Mouse (Mus musculus) embryonic facial prominence, embryonic 12.5 days (tissue): ENCODE measurements around the gene Maml2. TPM values are rescaled to one million over a fixed set of nuclear protein-coding genes. Genes with fewer than 3 reads are reported as not detected.

Experiments
- ATAC-seq: fragments of 200-750 bp; cut with Nextera tagmentation; 2 replicates; pipeline ENCODE4 v1.8.0; 2017; ENCODE audit not compliant: insufficient number of reproducible peaks, insufficient read depth, low FRiP score, low TSS enrichment
- H3K27ac ChIP-seq: fragments of 300-500 bp; sonication (generic); 2 replicates; pipeline ENCODE4 v1.5.1; 2016; ENCODE audit warnings: mild to moderate bottlenecking
- H3K27me3 ChIP-seq: fragments of 300-500 bp; sonication (generic); 2 replicates; pipeline ENCODE4 v1.6.1; 2016; ENCODE audit warnings: mild to moderate bottlenecking, moderate library complexity
- H3K36me3 ChIP-seq: fragments of 300-500 bp; sonication (generic); 2 replicates; pipeline ENCODE4 v1.6.1; 2016; ENCODE audit warnings: mild to moderate bottlenecking
- H3K4me1 ChIP-seq: fragments of 300-500 bp; sonication (generic); 2 replicates; pipeline ENCODE4 v1.6.1; 2016
- H3K4me2 ChIP-seq: fragments of 300-500 bp; sonication (generic); replicated peaks from 2 replicates; pipeline ENCODE4 v1.6.1; 2016; ENCODE audit warnings: mild to moderate bottlenecking, moderate library complexity
- H3K4me3 ChIP-seq: fragments of 300-500 bp; sonication (generic); 2 replicates; pipeline ENCODE4 v1.5.1; 2016; ENCODE audit warnings: mild to moderate bottlenecking
- H3K9ac ChIP-seq: fragments of 300-500 bp; sonication (generic); 2 replicates; pipeline ENCODE4 v1.6.1; 2016; ENCODE audit warnings: mild to moderate bottlenecking, moderate library complexity
- H3K9me3 ChIP-seq: fragments of 300-500 bp; sonication (generic); 2 replicates; pipeline ENCODE4 v1.6.1; 2016; ENCODE audit warnings: mild to moderate bottlenecking, moderate library complexity
- WGBS: fragments of 180-500 bp; shearing (Covaris S2); methylation state at CpG from one replicate; pipeline ENCODE4 v1.1.7; 2016; 5-methylcytosine and 5-hydroxymethylcytosine counted together
- polyA plus RNA-seq: library from polyadenylated mRNA; unstranded; fragments of >200 nt; fragmentation: Nextera tagmentation; extraction: Ambion mirVana; gene quantifications from 2 replicates; pipeline ENCODE4 v1.2.1, GENCODE M21; 2016

The Maml2 gene
- 12.9 and 13.6 TPM in 2 replicates for polyA plus RNA-seq

DNA sequence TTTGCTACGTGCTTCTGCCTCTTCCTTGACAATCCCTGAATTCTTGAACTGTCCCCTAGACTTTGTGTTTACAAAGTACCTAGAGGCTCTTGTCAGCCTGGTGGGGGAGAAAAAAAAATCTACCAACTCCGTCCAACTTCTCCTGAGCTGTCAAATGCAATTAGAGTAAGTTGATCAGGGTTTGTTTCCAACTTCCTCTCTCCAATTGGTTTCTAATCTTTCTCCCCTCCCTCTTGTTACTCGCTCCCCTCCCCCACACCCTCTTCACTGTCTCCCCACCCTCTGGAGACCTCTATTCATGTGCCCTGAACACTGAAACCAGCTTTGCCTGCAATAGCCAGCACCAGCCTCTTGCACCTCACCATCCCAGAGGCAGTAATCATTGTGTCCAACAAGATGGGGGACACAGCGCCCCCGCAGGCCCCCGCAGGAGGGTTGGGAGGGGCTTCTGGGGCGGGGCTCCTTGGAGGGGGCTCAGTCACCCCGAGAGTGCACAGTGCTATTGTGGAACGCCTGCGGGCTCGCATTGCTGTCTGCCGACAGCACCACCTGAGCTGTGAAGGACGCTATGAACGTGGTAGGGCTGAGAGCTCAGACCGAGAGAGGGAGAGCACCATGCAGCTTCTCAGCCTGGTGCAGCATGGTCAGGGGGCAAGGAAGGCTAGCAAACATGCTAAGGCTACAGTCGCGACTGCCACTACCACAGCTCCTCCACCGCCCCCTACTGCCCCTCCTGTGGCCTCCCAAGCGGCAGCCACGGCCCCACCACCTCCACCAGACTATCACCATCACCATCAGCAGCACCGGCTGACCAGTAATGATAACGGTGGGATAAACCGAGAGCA is at the start of gene Maml2:
Gene Maml2 (plus strand): TSS at position 290 of the 845 bp plus-strand sequence.
- Histone ChIP-seq H3K4me3 (peak within 1 kb of the TSS; percentile 60), H3K27ac (peak within 1 kb of the TSS; percentile 89), H3K4me1 (peaks cover 43% of the 10 kb centered on the region), H3K4me2 (peak within 1 kb of the TSS; percentile 86), H3K9ac (peak within 1 kb of the TSS; percentile 72), H3K36me3 (no peaks in the 10 kb centered on the region), H3K27me3 (no peaks in the 10 kb centered on the region), H3K9me3 (no peaks in the 10 kb centered on the region)
- peak; percentile 75 for ATAC-seq
- WGBS: 1% methylated on average over 23 of the region's 23 CpGs

DNA sequence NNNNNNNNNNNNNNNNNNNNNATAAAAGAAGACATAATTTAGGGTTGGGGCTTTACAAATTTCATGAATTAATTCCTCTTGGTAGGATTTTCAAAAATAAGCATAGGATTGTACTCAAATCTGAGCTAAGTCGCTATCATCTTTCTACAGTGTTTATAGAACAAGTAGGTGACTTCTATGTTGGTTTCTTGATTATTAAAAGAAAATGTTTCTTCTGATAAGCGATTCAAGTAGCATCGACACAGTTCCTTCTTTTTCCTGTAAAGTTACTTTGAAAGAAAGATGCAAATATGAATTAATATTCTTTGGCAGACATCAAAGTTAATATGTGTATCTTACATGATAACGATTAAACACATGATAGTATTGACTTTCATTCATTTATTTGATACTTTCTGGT is 49.7 kb upstream of the Maml2 start:
- WGBS: 94% methylated on average over 4 of the region's 4 CpGs
- no peaks in the 10 kb centered on the region for H3K27me3 ChIP-seq
- H3K4me3 ChIP-seq: no peak overlapping the region
- no peak overlapping the region for H3K4me2 ChIP-seq
- no peaks in the 10 kb centered on the region for H3K36me3 ChIP-seq
- no peak overlapping the region for H3K9ac ChIP-seq
- ATAC-seq: no peak
- H3K27ac ChIP-seq: no peak overlapping the region
- H3K9me3 ChIP-seq: no peaks in the 10 kb centered on the region
- H3K4me1 ChIP-seq: peaks cover 7% of the 10 kb centered on the region; the same call in 1 of the 2 replicates

DNA sequence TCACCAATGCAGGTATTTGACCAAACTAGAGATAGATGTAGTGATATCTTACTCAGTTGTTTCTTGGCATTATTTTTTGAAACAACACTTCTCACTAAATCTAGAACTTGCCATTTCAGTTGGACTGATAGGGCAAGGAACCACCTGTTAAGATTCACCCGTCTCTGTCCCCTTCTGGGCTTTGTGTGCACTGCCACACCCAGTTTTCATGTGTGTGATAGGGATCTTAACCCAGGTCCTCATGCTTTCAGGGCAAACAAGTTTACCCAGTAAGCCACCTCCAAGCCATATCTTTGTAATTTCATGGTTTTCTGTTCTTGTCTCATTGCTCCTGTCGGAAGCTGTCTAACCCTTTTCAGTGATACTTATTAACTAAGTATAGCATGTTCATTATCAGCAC is 46.5 kb upstream of the Maml2 start:
- Histone ChIP-seq H3K36me3 (no peaks in the 10 kb centered on the region), H3K4me2 (no peak overlapping the region), H3K9me3 (no peaks in the 10 kb centered on the region), H3K4me1 (0 out of 2 replicates have a peak, but pooled peaks cover 3% of the 10 kb centered on the region), H3K27ac (no peak overlapping the region), H3K27me3 (no peaks in the 10 kb centered on the region), H3K4me3 (no peak overlapping the region), H3K9ac (no peak overlapping the region)
- ATAC-seq: no peak
- 84% methylated on average over 2 of the region's 2 CpGs for WGBS

DNA sequence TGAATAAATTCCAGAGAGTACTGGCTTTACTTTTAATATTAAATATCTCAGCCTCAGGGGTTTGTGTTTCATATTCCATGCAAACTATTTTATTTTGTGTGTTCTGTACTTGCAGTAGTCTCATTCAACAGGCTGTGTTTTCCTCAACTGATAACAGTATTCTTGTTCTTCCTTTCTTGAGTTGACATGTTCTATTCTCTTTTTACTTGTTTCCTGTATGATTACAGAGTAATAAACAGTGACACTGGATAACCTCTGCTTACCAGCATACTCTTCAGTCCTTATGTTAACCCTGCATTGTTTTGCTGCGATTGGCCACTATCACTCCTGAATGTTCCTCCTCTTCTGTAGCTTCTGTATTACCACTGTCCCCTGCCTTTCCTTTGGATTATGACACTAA is 41.0 kb upstream of the Maml2 start:
- Histone ChIP-seq H3K4me1 (no peaks in the 10 kb centered on the region), H3K4me3 (no peak overlapping the region), H3K9me3 (no peaks in the 10 kb centered on the region), H3K36me3 (no peaks in the 10 kb centered on the region), H3K27ac (no peak overlapping the region), H3K4me2 (no peak overlapping the region), H3K27me3 (no peaks in the 10 kb centered on the region), H3K9ac (no peak overlapping the region)
- no peak for ATAC-seq
- 88% methylated on average over 1 of the region's 1 CpGs for WGBS

DNA sequence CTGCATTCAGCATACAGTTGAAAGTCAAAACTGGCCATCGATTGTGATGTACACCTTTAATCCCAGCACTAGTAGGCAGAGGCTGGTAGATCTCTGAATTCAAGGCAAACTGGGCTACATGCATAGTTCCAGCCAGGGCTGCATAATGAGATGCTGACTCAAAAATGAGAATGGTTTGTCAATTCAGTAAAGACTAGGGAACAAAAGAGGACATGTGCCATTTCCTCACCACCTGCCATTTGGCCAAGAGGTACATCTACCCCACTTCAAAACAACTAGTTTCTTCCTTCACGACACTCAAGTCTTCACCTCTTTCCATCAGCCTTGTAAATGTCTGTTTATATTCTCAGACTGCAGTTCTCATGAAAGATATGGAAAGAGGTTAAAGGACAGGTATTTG is 39.6 kb upstream of the Maml2 start:
- ATAC-seq: no peak
- Histone ChIP-seq H3K27ac (no peak overlapping the region), H3K4me2 (no peak overlapping the region), H3K36me3 (no peaks in the 10 kb centered on the region), H3K9ac (no peak overlapping the region), H3K27me3 (no peaks in the 10 kb centered on the region), H3K4me1 (no peaks in the 10 kb centered on the region), H3K4me3 (no peak overlapping the region), H3K9me3 (no peaks in the 10 kb centered on the region)
- 94% methylated on average over 2 of the region's 2 CpGs for WGBS

DNA sequence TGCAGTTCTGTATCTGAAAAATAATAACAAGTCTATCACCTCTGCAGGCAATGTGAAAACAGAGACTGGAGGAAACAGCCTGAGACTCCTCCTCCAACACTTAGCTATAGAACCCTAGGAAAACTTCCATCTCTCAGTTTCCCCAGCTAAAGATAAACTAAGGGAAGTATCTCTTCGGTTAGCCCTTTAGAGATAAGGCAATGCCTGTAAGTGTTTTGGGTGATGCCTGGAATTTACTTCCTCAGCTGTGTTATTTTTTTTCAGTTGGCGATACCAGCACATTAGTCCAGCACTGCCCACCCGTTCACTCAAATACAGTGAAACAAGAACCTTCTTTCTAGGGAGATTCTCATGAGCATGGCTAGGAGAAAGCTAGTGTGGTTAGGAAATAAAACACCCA is 36.8 kb upstream of the Maml2 start:
- no peaks in the 10 kb centered on the region for H3K4me1 ChIP-seq
- no peak overlapping the region for H3K27ac ChIP-seq
- 81% methylated on average over 3 of the region's 3 CpGs for WGBS
- H3K36me3 ChIP-seq: no peaks in the 10 kb centered on the region
- no peak overlapping the region for H3K4me2 ChIP-seq
- no peak for ATAC-seq
- H3K9ac ChIP-seq: no peak overlapping the region
- no peak overlapping the region for H3K4me3 ChIP-seq
- H3K9me3 ChIP-seq: no peaks in the 10 kb centered on the region
- H3K27me3 ChIP-seq: no peaks in the 10 kb centered on the region

DNA sequence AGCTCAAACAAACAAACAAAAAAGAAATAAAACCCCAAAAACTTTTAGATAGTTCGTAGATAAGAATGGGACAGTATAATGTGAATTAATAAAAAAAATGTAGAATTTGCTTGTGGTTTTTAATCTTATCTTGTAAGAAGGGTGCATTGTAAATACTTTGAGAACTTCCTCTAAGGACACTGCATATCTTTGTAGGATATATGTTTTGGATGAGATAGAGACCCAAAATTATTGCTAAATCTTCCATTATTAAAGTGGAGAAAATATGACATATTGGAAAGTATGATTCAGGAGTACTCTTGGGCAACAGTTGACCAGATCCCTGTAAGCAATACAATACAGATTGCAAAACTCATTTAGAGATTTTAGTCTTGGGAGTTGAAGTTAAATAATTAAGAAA is 24.5 kb upstream of the Maml2 start:
- no peak for ATAC-seq
- H3K36me3 ChIP-seq: no peaks in the 10 kb centered on the region
- no peaks in the 10 kb centered on the region for H3K4me1 ChIP-seq
- H3K4me3 ChIP-seq: no peak overlapping the region
- no peak overlapping the region for H3K4me2 ChIP-seq
- no peak overlapping the region for H3K9ac ChIP-seq
- no peak overlapping the region for H3K27ac ChIP-seq
- 87% methylated on average over 1 of the region's 1 CpGs for WGBS
- H3K27me3 ChIP-seq: no peaks in the 10 kb centered on the region
- no peaks in the 10 kb centered on the region for H3K9me3 ChIP-seq

DNA sequence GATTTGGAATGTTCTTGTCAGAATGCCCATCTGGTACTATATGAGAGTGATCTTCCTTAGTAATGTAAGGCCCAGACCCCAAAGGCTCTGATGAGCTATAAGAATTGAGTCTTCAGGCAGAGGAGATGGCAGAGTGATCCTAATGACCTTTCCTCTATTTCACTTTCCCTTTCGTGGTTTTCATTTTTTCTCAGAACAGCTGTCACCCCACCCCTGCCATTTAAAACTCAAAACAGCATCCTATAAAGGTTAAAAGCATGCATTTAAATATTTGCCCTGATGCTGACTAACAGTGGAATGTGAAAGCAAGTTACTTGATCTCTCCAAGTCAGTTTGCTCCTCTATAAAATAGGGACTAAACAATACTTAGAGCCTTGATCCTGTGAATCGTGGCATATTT is 10.3 kb upstream of the Maml2 start:
- Histone ChIP-seq H3K36me3 (no peaks in the 10 kb centered on the region), H3K9me3 (no peaks in the 10 kb centered on the region), H3K4me2 (no peak overlapping the region), H3K9ac (no peak overlapping the region), H3K27ac (no peak overlapping the region), H3K4me1 (no peaks in the 10 kb centered on the region), H3K27me3 (no peaks in the 10 kb centered on the region), H3K4me3 (no peak overlapping the region)
- no peak for ATAC-seq
- 61% methylated on average over 2 of the region's 2 CpGs for WGBS

DNA sequence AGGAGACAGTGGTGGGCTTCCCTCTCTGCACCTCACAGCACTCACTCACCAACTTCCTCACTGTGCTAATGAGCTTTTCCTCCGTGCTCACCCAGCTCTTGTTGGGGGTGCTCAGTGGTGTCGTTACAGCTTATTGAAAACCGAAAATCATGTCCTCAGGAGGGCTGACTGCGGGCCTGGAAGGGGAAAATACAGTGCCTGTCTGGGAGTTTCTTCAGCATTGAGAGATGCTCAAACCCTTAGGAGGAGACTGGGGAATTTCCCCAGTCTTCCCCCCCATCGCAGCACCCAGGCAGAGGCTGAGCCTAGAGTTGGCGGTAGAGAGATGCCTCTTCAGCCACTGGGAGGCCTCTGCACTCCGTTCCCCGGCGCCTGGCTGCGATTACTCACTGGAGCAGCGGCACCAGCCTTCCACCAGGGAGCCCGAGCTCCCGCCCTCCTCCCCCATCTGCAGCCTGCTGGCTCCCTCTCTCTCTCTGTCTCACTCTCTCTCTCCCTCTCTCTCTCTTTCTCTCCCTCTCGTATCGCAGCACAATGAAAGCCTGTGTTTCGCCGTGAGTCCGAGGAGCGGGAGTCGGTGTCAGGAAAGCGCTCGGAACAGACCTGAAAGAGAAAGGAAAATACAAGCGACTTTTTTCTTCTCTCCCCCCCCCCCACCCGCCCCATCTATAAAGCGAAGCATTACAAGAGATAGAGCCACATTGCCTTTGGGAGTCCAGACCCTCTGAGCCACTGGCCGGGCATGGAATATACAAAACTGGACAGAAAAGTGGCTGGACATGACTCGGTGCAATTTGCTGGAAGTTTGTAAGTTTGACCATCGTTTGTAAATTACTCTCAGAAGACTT is 1.3 kb upstream of the Maml2 start:
- H3K4me1 ChIP-seq: peaks cover 38% of the 10 kb centered on the region
- no peaks in the 10 kb centered on the region for H3K36me3 ChIP-seq
- H3K9me3 ChIP-seq: no peaks in the 10 kb centered on the region
- peak overlapping the region; percentile 72 for H3K9ac ChIP-seq
- ATAC-seq: peak; percentile 88
- peak overlapping the region; percentile 60 for H3K4me3 ChIP-seq
- H3K4me2 ChIP-seq: peak overlapping the region; percentile 86
- under 1% methylated on average over 28 of the region's 28 CpGs for WGBS
- H3K27me3 ChIP-seq: no peaks in the 10 kb centered on the region
- peak overlapping the region; percentile 89 for H3K27ac ChIP-seq

DNA sequence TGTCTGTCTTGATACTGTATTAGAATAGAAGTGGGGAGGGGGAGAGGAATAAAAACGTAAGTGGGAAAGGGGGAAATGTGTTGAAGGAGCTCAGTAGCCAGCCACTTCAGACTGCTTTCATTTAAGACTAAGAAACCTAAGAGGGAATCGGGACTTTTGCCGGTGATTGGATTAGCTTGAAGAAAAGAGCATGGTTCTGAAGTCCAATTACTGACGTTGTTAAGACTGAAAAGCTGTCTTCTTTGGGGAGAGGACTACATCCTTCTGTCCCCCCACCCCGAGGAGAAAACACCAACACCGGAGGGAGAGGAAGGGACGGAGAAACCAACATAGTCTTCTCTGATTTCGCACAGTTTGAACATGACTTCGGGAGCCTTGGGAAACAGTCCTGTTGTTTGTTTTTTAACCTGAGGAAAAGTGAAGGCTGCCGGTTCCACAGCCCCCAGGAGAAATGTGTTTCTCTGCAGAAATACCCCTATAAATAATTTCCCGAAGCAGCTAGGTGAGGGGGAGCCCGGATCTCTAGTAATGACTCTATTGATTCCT is 562 bp upstream of the Maml2 start:
- Histone ChIP-seq H3K27me3 (no peaks in the 10 kb centered on the region), H3K4me2 (peak overlapping the region; percentile 86), H3K27ac (peak overlapping the region; percentile 89), H3K4me1 (peaks cover 43% of the 10 kb centered on the region), H3K9me3 (no peaks in the 10 kb centered on the region), H3K4me3 (peak overlapping the region; percentile 60), H3K36me3 (no peaks in the 10 kb centered on the region), H3K9ac (peak overlapping the region; percentile 72)
- ATAC-seq: no peak
- WGBS: 1% methylated on average over 12 of the region's 12 CpGs

DNA sequence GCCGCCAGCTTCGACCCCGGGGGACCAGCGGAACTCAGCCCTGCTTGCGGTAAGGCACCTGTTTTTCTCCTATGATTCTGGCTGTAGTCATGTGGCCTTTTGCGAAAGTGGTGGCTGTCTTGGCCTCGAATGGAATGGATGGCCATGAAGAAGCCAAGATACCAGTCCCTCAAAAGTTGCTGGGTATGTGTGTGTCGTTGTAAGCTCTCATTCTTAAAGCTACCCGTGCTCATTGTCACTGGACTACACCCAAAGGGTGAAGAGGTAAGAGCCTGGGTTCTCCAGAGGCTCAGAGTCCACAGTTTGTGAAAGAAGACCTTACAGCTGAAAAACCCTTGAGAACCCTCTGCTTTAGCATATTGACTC is 739 bp downstream of the Maml2 start:
- no peaks in the 10 kb centered on the region for H3K36me3 ChIP-seq
- H3K9me3 ChIP-seq: no peaks in the 10 kb centered on the region
- H3K4me1 ChIP-seq: peaks cover 43% of the 10 kb centered on the region
- H3K4me2 ChIP-seq: peak overlapping the region; percentile 86
- H3K27ac ChIP-seq: peak overlapping the region; percentile 89; the same call in 1 of the 2 replicates
- 30% methylated on average over 9 of the region's 9 CpGs for WGBS
- H3K27me3 ChIP-seq: no peaks in the 10 kb centered on the region
- ATAC-seq: no peak
- peak overlapping the region; percentile 60 for H3K4me3 ChIP-seq
- peak overlapping the region; percentile 72 for H3K9ac ChIP-seq
